Mouse (Mus musculus) B cell, adult 67 days (primary cell): Measurements from ENCODE around the gene Zcchc2. TPM values are rescaled to one million over a fixed set of nuclear protein-coding genes. Genes with fewer than 3 reads are reported as not detected.

Experiments used
- total RNA-seq, 2 experiments: library from RNA; stranded (reverse); gene quantifications; 4 replicates each; pipeline ENCODE4 v1.2.4; 2023

Zcchc2 gene
- 10 to 100 TPM; 60.9 to 68.0 TPM for total RNA-seq

DNA sequence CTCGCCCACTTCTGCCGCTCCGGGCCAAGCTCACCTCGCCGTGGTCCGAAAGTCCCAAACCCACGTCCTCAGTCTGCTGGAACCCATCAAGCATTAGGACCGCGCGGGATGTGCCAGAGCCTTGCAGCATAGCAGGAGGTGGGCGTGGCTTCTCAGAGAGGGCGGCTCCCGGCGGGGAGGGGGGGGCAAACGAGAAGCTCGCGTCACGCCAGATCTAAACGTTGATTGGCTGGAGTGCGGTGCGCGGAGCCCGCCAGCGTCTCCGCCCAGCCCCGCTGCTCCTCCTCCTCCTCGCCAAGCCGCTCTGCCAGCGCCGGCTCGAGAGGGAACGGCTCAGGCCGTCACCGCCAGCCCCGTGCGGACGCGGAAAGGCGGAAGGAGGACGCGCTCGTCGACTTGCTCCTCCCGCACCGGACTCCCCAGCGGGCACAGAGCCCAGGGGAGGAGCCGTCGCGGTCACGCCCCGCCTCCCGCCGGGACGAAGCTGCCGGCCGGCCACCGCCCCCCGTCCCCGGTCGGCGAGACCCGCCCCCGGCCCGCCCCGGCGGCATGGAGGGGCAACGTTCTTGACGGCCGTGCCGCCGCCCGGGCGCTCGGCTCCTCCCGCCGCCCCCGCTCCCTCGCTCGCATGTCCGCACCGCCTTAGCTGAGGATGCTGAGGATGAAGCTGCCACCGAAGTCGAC is at the start of gene Zcchc2:
Gene Zcchc2, plus strand, starts transcription at position 269 of the 684 bp plus-strand sequence.

Other genes with a start within 250 kb of the Zcchc2 start
- under 1 TPM in 1 of 2 experiments, not detected in 1; 0.41 TPM for gene Tnfrsf11a, start 209.7 kb upstream of the Zcchc2 start, total RNA-seq
- 10 to 100 TPM; 24.9 to 25.4 TPM for gene Phlpp1, start 181.3 kb downstream of the Zcchc2 start, total RNA-seq